Mouse (Mus musculus) heart, embryonic 12.5 days (tissue): ENCODE data around the gene Lypd6. TPM values are rescaled to one million over a fixed set of nuclear protein-coding genes. Genes with fewer than 3 reads are reported as not detected.

Experiments used
- ATAC-seq: fragments of 200-750 bp; cut with Nextera tagmentation; 2 replicates; pipeline ENCODE4 v1.8.0; 2017; ENCODE audit warnings: moderate TSS enrichment, moderate library complexity; ENCODE audit not compliant: insufficient number of reproducible peaks, low FRiP score
- H3K27ac ChIP-seq: fragments of 300-500 bp; sonication (generic); 2 replicates; pipeline ENCODE4 v1.5.1; 2016; ENCODE audit warnings: mild to moderate bottlenecking, moderate library complexity; ENCODE audit not compliant: poor library complexity, severe bottlenecking
- H3K27me3 ChIP-seq: fragments of 300-500 bp; sonication (generic); replicated peaks from 2 replicates; pipeline ENCODE4 v1.6.1; 2016; ENCODE audit warnings: mild to moderate bottlenecking, moderate library complexity
- H3K36me3 ChIP-seq: fragments of 300-500 bp; sonication (generic); 2 replicates; pipeline ENCODE4 v1.6.1; 2016; ENCODE audit warnings: mild to moderate bottlenecking, moderate library complexity
- H3K4me1 ChIP-seq: fragments of 300-500 bp; sonication (generic); replicated peaks from 2 replicates; pipeline ENCODE4 v1.6.1; 2016; ENCODE audit warnings: mild to moderate bottlenecking
- H3K4me2 ChIP-seq: fragments of 300-500 bp; sonication (generic); 2 replicates; pipeline ENCODE4 v1.6.1; 2016; ENCODE audit warnings: mild to moderate bottlenecking, moderate library complexity
- H3K4me3 ChIP-seq: fragments of 300-500 bp; sonication (generic); 2 replicates; pipeline ENCODE4 v1.5.1; 2016; ENCODE audit warnings: mild to moderate bottlenecking
- H3K9ac ChIP-seq: fragments of 300-500 bp; sonication (generic); 2 replicates; pipeline ENCODE4 v1.6.1; 2016; ENCODE audit warnings: mild to moderate bottlenecking, moderate library complexity
- H3K9me3 ChIP-seq: fragments of 300-500 bp; sonication (generic); replicated peaks from 2 replicates; pipeline ENCODE4 v1.6.1; 2016; ENCODE audit warnings: mild to moderate bottlenecking, moderate library complexity
- WGBS: fragments of 180-500 bp; shearing (Covaris S2); methylation state at CpG from one replicate; pipeline ENCODE4 v1.1.7; 2016; 5-methylcytosine and 5-hydroxymethylcytosine counted together
- polyA plus RNA-seq: library from polyadenylated mRNA; unstranded; fragments of >200 nt; fragmentation: Nextera tagmentation; extraction: Ambion mirVana; gene quantifications from 2 replicates; pipeline ENCODE4 v1.2.1, GENCODE M21; 2016

The Lypd6 gene
- polyA plus RNA-seq, 1 experiment from 2014 or later, result 5.4 TPM

DNA sequence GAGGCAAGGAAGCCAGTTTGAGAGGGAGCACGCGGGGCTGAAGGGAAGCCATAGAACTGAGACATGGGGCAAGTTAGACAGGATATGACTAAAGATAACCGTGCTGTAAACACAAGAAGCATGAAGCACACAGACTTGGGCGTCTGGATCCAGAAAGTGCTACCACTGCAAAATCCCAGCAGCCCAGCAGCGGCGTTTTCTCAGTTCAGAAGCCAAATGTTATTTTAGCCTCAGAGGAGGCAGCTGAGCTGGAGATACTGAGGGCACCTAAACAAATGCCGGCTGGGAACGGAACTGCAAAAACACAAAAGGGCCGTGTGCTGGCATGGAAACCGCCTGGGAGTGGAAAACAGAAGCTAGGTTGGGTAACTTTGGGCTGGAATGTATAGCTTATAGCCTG is 43.9 kb downstream of the Lypd6 start:
- Histone ChIP-seq H3K27me3 (no peaks in the 10 kb centered on the region), H3K36me3 (no peaks in the 10 kb centered on the region), H3K4me3 (no peak overlapping the region), H3K4me2 (peak overlapping the region; percentile 36), H3K9ac (0 out of 2 replicates have a peak overlapping the region, but pooled peaks have one; percentile 14), H3K4me1 (peaks cover 44% of the 10 kb centered on the region), H3K27ac (peak overlapping the region; percentile 80), H3K9me3 (no peaks in the 10 kb centered on the region)
- 10% methylated on average over 10 of the region's 10 CpGs for WGBS
- peak; percentile 89 for ATAC-seq

GRCm38 (mm10) chr2:50111169-50111568 is 44.9 kb downstream of the Lypd6 start:
- no peak for ATAC-seq
- Histone ChIP-seq H3K27ac (peak overlapping the region; percentile 80; the same call in 1 of the 2 replicates), H3K9ac (no peak overlapping the region), H3K36me3 (no peaks in the 10 kb centered on the region), H3K4me3 (no peak overlapping the region), H3K4me1 (peaks cover 37% of the 10 kb centered on the region), H3K9me3 (no peaks in the 10 kb centered on the region), H3K27me3 (no peaks in the 10 kb centered on the region), H3K4me2 (no peak overlapping the region)
- 78% methylated on average over 3 of the region's 3 CpGs for WGBS

GRCm38 (mm10) chr2:50111609-50112008 is 45.4 kb downstream of the Lypd6 start:
- WGBS, result 13% methylated on average over 1 of the region's 1 CpGs
- Histone ChIP-seq H3K4me1 (peaks cover 36% of the 10 kb centered on the region), H3K9ac (no peak overlapping the region), H3K4me3 (no peak overlapping the region), H3K27ac (no peak overlapping the region), H3K9me3 (no peaks in the 10 kb centered on the region), H3K36me3 (no peaks in the 10 kb centered on the region), H3K4me2 (no peak overlapping the region), H3K27me3 (no peaks in the 10 kb centered on the region)
- no peak for ATAC-seq

DNA sequence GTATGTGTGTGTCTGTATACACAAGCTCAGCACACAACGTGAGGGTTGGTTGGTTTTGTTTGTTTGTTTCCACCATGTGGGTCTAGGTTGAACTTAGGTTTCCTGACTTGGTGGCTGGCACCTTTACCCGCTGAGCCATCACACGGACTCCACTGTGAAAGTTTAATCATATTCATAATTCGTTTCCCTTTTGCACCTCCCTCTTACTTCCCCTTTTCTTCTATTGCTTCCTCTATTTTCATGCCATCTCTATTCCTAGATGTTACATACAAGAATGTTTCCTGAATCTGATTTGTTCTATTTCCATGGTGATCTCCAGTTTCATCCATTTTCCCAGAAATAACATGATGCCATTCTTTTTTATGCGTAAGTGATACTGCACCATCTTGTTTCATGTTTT is 46.2 kb downstream of the Lypd6 start:
- ATAC-seq, result no peak
- H3K36me3 ChIP-seq, result no peaks in the 10 kb centered on the region
- 90% methylated on average over 5 of the region's 5 CpGs for WGBS
- H3K27ac ChIP-seq, result no peak overlapping the region
- H3K4me2 ChIP-seq, result no peak overlapping the region
- H3K27me3 ChIP-seq, result no peaks in the 10 kb centered on the region
- H3K9ac ChIP-seq, result no peak overlapping the region
- H3K9me3 ChIP-seq, result no peaks in the 10 kb centered on the region
- H3K4me3 ChIP-seq, result no peak overlapping the region
- H3K4me1 ChIP-seq, result peaks cover 36% of the 10 kb centered on the region

- H3K27me3 ChIP-seq, result no peaks in the 10 kb centered on the region
- H3K9me3 ChIP-seq, result no peaks in the 10 kb centered on the region
- H3K36me3 ChIP-seq, result no peaks in the 10 kb centered on the region
- peaks cover 8% of the 10 kb centered on the region for H3K4me1 ChIP-seq
- no peak for ATAC-seq
- H3K27ac ChIP-seq, result no peak overlapping the region
- 86% methylated on average over 7 of the region's 7 CpGs for WGBS
- H3K4me2 ChIP-seq, result no peak overlapping the region
- no peak overlapping the region for H3K4me3 ChIP-seq
- H3K9ac ChIP-seq, result no peak overlapping the region
These were observed 52.9 kb downstream of the Lypd6 start for GRCm38 (mm10) chr2:50119101-50119500.

- no peaks in the 10 kb centered on the region for H3K4me1 ChIP-seq
- no peak for ATAC-seq
- H3K4me3 ChIP-seq, result no peak overlapping the region
- no peak overlapping the region for H3K4me2 ChIP-seq
- 78% methylated on average over 9 of the region's 9 CpGs for WGBS
- H3K9me3 ChIP-seq, result no peaks in the 10 kb centered on the region
- H3K9ac ChIP-seq, result no peak overlapping the region
- no peak overlapping the region for H3K27ac ChIP-seq
- no peaks in the 10 kb centered on the region for H3K36me3 ChIP-seq
- H3K27me3 ChIP-seq, result no peaks in the 10 kb centered on the region
These were observed 54.6 kb downstream of the Lypd6 start for GRCm38 (mm10) chr2:50120839-50121238.

DNA sequence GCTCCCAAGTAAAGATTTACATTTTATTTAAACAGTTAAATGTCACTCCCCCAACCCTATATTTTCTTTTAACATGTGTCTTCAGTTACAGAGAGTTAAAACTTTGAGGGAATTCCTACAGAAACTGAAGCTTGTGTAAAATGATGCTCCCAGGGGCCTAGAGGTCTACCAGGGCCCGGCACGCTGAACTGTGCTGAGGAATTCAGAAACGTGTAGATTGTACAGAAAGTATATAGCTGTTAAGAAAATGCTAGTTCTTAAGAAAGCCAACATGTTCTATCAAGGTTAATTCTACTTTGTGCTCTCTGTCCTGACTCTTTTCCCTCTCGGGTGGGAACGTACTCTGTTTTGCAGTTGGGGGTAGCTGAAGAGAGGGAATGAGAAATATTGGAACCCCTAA is 57.1 kb downstream of the Lypd6 start:
- H3K36me3 ChIP-seq, result no peaks in the 10 kb centered on the region
- H3K27me3 ChIP-seq, result no peaks in the 10 kb centered on the region
- no peaks in the 10 kb centered on the region for H3K9me3 ChIP-seq
- no peaks in the 10 kb centered on the region for H3K4me1 ChIP-seq
- 79% methylated on average over 5 of the region's 5 CpGs for WGBS
- no peak overlapping the region for H3K9ac ChIP-seq
- no peak overlapping the region for H3K27ac ChIP-seq
- H3K4me2 ChIP-seq, result no peak overlapping the region
- ATAC-seq, result no peak
- H3K4me3 ChIP-seq, result no peak overlapping the region

DNA sequence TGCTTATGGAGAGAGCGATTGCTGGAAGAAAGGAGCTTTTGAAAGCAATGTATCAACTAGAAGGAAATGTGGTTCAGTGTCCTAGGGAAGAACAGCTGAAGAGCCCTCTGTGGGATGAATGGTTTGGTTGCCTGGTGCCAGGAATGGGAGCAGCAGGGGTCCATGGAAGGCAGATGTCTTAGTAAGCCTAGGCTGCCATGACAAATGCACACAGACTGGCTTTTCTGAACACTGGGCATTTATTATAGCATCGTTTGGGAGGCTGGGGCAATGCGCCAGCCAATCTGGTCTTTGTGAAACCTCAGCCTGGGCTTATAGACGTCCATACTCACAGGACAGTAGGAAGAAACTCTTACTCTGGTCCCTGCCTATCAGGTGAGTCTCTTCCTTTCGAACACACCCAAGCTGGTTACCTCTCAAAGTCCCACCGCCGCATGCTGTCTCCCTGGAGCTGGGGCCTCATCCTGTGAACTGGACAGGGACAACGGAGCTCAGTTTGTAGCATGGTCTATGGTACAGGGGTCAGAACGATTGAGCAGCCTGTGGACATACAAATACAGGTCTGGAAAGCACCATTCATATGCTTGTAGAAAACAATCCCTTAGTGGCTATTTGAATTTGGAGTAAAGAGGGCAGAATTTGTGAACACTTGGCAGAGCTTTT is 61.4 kb downstream of the Lypd6 start:
- WGBS, result 81% methylated on average over 9 of the region's 9 CpGs
- Histone ChIP-seq H3K9me3 (no peaks in the 10 kb centered on the region), H3K4me3 (no peak overlapping the region), H3K27me3 (no peaks in the 10 kb centered on the region), H3K4me1 (no peaks in the 10 kb centered on the region; the same call in 1 of the 2 replicates), H3K36me3 (no peaks in the 10 kb centered on the region), H3K9ac (no peak overlapping the region), H3K4me2 (no peak overlapping the region), H3K27ac (no peak overlapping the region)
- ATAC-seq, result no peak

- no peaks in the 10 kb centered on the region for H3K9me3 ChIP-seq
These were observed 62.4 kb downstream of the Lypd6 start for GRCm38 (mm10) chr2:50128322-50129277.

DNA sequence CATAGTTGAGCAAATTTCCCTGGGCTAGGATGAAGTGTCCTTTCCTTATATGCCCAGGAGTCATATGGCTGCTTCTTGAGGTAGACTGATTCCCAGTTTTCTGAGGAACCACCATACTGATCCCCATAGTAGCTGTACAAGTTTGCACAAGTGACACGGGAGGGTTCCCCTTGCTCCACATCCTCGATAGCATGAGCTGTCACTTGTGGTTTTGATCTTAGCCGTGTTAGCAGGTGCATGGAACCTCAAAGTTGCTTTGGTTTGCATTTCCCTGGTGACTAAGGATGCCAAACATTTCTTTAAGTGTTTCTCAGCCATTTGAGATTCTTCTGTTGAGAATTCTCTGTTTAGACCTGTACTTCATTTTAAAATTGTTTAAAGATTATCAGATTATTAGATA is 64.4 kb downstream of the Lypd6 start:
- Histone ChIP-seq H3K27ac (no peak overlapping the region), H3K4me1 (no peaks in the 10 kb centered on the region; the same call in 1 of the 2 replicates), H3K9ac (no peak overlapping the region), H3K4me3 (no peak overlapping the region), H3K36me3 (no peaks in the 10 kb centered on the region), H3K4me2 (no peak overlapping the region), H3K27me3 (no peaks in the 10 kb centered on the region), H3K9me3 (no peaks in the 10 kb centered on the region)
- WGBS, result 86% methylated on average over 3 of the region's 3 CpGs
- ATAC-seq, result no peak

More at GRCm38 (mm10) chr2:50128322-50129277, 62.4 kb downstream of the Lypd6 start:
- Histone ChIP-seq H3K4me1 (no peaks in the 10 kb centered on the region; the same call in 1 of the 2 replicates), H3K27me3 (no peaks in the 10 kb centered on the region), H3K4me2 (no peak overlapping the region), H3K27ac (no peak overlapping the region), H3K9ac (no peak overlapping the region), H3K36me3 (no peaks in the 10 kb centered on the region), H3K4me3 (no peak overlapping the region)
- no peak for ATAC-seq
- 72% methylated on average over 12 of the region's 12 CpGs for WGBS

DNA sequence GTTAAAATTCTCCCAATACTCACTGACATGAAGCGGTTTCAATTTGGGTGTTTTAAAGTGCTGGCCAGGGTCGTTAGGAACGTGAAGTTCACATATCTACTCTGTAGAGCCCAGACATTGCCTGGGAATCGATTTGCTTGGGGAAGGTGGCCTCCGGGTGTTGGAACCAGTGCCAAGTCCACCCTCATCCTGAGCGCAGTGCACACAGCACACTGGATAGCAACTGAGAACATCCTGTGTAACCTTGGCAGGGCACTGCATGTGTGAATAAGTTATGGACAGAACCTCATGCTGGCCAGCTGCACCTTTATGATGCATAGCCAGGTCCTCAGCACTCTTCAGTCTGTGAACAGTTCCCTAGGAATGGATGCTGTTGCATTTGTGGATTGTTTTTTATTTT is 77.4 kb downstream of the Lypd6 start:
- no peak for ATAC-seq
- H3K4me1 ChIP-seq, result peaks cover 9% of the 10 kb centered on the region
- H3K9ac ChIP-seq, result no peak overlapping the region
- WGBS, result 64% methylated on average over 6 of the region's 6 CpGs
- H3K4me3 ChIP-seq, result no peak overlapping the region
- H3K4me2 ChIP-seq, result no peak overlapping the region
- no peak overlapping the region for H3K27ac ChIP-seq
- no peaks in the 10 kb centered on the region for H3K36me3 ChIP-seq
- H3K9me3 ChIP-seq, result no peaks in the 10 kb centered on the region
- H3K27me3 ChIP-seq, result no peaks in the 10 kb centered on the region
